Mouse (Mus musculus) MEL (cell line): ENCODE measurements around the gene Nrip2. TPM values are rescaled to one million over a fixed set of nuclear protein-coding genes. Genes with fewer than 3 reads are reported as not detected.

ENCODE experiments used
- DNase-seq: peaks from one replicate; pipeline ENCODE4 v3.0.0; 2011; ENCODE audit warnings: low read depth, low spot score
- H3K27ac ChIP-seq: 2 replicates; pipeline ENCODE4 v1.5.1; 2012; ENCODE audit warnings: low read depth, mild to moderate bottlenecking, control low read depth, low read length, moderate library complexity; ENCODE audit not compliant: control insufficient read depth
- H3K27me3 ChIP-seq, 2 experiments: fragments of 150-350 bp in 1 of 2; sonication (generic) in 1 of 2; 2 replicates each; pipeline ENCODE4 v1.6.1; 2012; ENCODE audit warnings: low read length in 2 of 2, mild to moderate bottlenecking in 2 of 2, improper control_type of control experiment in 1 of 2, moderate library complexity in 1 of 2; ENCODE audit not compliant: insufficient read depth in 2 of 2, control insufficient read depth in 1 of 2
- H3K36me3 ChIP-seq, 2 experiments: 2 replicates each; pipeline ENCODE4 v1.6.1; 2012 to 2014; ENCODE audit warnings: low read length in 2 of 2, improper control_type of control experiment in 1 of 2, inconsistent platforms in 1 of 2, mild to moderate bottlenecking in 1 of 2; ENCODE audit not compliant: insufficient read depth in 2 of 2, control insufficient read depth in 1 of 2
- H3K4me1 ChIP-seq, 2 experiments: fragments of 150-350 bp in 1 of 2; sonication (generic) in 1 of 2; 2 replicates each; pipeline ENCODE4 v1.6.1; 2012; ENCODE audit warnings: low read length in 2 of 2, improper control_type of control experiment in 1 of 2, mild to moderate bottlenecking in 1 of 2; ENCODE audit not compliant: insufficient read depth in 2 of 2, control insufficient read depth in 1 of 2
- H3K4me3 ChIP-seq, 2 experiments: fragments of 150-350 bp in 1 of 2; sonication (generic) in 1 of 2; 2 replicates each; pipeline ENCODE4 v1.5.1; 2012; ENCODE audit warnings: low read depth in 2 of 2, low read length in 2 of 2, mild to moderate bottlenecking in 2 of 2, moderate library complexity in 2 of 2, control low read depth in 1 of 2, improper control_type of control experiment in 1 of 2; ENCODE audit not compliant: control insufficient read depth in 1 of 2, insufficient read depth in 1 of 2
- H3K79me2 ChIP-seq: 2 replicates; pipeline ENCODE4 v1.6.1; 2012; ENCODE audit warnings: mild to moderate bottlenecking, low read length, moderate library complexity; ENCODE audit not compliant: control insufficient read depth, poor library complexity, insufficient read depth
- H3K9ac ChIP-seq: 2 replicates; pipeline ENCODE4 v1.6.1; 2012; ENCODE audit warnings: low read depth, mild to moderate bottlenecking, control low read depth, low read length, moderate library complexity; ENCODE audit not compliant: control insufficient read depth, poor library complexity, severe bottlenecking
- H3K9me3 ChIP-seq: fragments of 150-350 bp; sonication (generic); replicated peaks from 2 replicates; pipeline ENCODE4 v1.6.1; 2012; ENCODE audit warnings: mild to moderate bottlenecking, low read length, improper control_type of control experiment, moderate library complexity; ENCODE audit not compliant: insufficient read depth
- BHLHE40 ChIP-seq: IDR thresholded peaks from 2 replicates; pipeline ENCODE4 v1.6.1; 2012; ENCODE audit warnings: low read depth, mild to moderate bottlenecking, inconsistent platforms, low read length, improper control_type of control experiment, borderline replicate concordance
- CHD2 ChIP-seq: IDR thresholded peaks from 2 replicates; pipeline ENCODE4 v1.6.1; 2011; ENCODE audit warnings: low read length, improper control_type of control experiment
- CTCF ChIP-seq, 3 experiments: IDR thresholded peaks in 2 of 3; conservative IDR thresholded peaks in 1 of 3; 2 replicates each; pipeline ENCODE4 v1.5.1; 2011 to 2012; ENCODE audit warnings: low read length in 3 of 3, low read depth in 2 of 3, mild to moderate bottlenecking in 2 of 3, improper control_type of control experiment in 1 of 3, inconsistent platforms in 1 of 3, mixed read lengths in 1 of 3, moderate library complexity in 1 of 3; ENCODE audit not compliant: control insufficient read depth in 1 of 3, insufficient read depth in 1 of 3, poor library complexity in 1 of 3, severe bottlenecking in 1 of 3
- E2F4 ChIP-seq: IDR thresholded peaks from 2 replicates; pipeline ENCODE4 v1.6.1; 2011; ENCODE audit warnings: low read depth, low read length, improper control_type of control experiment, borderline replicate concordance
- EP300 ChIP-seq, 2 experiments: IDR thresholded peaks; 2 replicates each; pipeline ENCODE4 v1.6.1; 2011; ENCODE audit warnings: improper control_type of control experiment in 2 of 2, low read length in 2 of 2, low read depth in 1 of 2, mild to moderate bottlenecking in 1 of 2
- ETS1 ChIP-seq: IDR thresholded peaks from 2 replicates; pipeline ENCODE4 v1.6.1; 2012; ENCODE audit warnings: low read depth, mild to moderate bottlenecking, inconsistent platforms, low read length, improper control_type of control experiment, moderate library complexity
- JUND ChIP-seq: IDR thresholded peaks from 2 replicates; pipeline ENCODE4 v1.6.1; 2011; ENCODE audit warnings: low read depth, mild to moderate bottlenecking, improper control_type of control experiment, low read length
- MEF2A ChIP-seq: IDR thresholded peaks from 2 replicates; pipeline ENCODE4 v1.6.1; 2014; ENCODE audit warnings: low read depth, mild to moderate bottlenecking, inconsistent platforms, low read length, improper control_type of control experiment; ENCODE audit not compliant: poor library complexity, insufficient replicate concordance, severe bottlenecking; ENCODE audit errors: extremely low read depth
- NELFE ChIP-seq: IDR thresholded peaks from 2 replicates; pipeline ENCODE4 v1.6.1; 2011; ENCODE audit warnings: low read depth, low read length, improper control_type of control experiment
- POLR2A ChIP-seq, 2 experiments: IDR thresholded peaks; 2 replicates each; pipeline ENCODE4 v1.6.1; 2011 to 2012; ENCODE audit warnings: low read length in 2 of 2, mild to moderate bottlenecking in 2 of 2, control low read depth in 1 of 2, improper control_type of control experiment in 1 of 2, low read depth in 1 of 2, moderate library complexity in 1 of 2; ENCODE audit not compliant: control insufficient read depth in 1 of 2, insufficient read depth in 1 of 2, poor library complexity in 1 of 2
- POLR2AphosphoS2 ChIP-seq: IDR thresholded peaks from 2 replicates; pipeline ENCODE4 v1.6.1; 2011; ENCODE audit warnings: low read length, improper control_type of control experiment
- POLR2AphosphoS5 ChIP-seq: IDR thresholded peaks from 2 replicates; pipeline ENCODE4 v1.6.1; 2012; ENCODE audit warnings: low read depth, borderline replicate concordance, mild to moderate bottlenecking, inconsistent platforms, low read length, moderate library complexity, mixed read lengths
- RCOR1 ChIP-seq: IDR thresholded peaks from 2 replicates; pipeline ENCODE4 v1.6.1; 2012; ENCODE audit warnings: low read depth, mild to moderate bottlenecking, inconsistent platforms, low read length, improper control_type of control experiment
- SIN3A ChIP-seq: IDR thresholded peaks from 2 replicates; pipeline ENCODE4 v1.6.1; 2012; ENCODE audit warnings: low read length, improper control_type of control experiment, inconsistent platforms
- SMC3 ChIP-seq: IDR thresholded peaks from 2 replicates; pipeline ENCODE4 v1.6.1; 2011; ENCODE audit warnings: low read depth, low read length, improper control_type of control experiment
- TBP ChIP-seq: IDR thresholded peaks from 2 replicates; pipeline ENCODE4 v1.8.0; 2011; ENCODE audit warnings: low read depth, low read length, improper control_type of control experiment
- TCF12 ChIP-seq: IDR thresholded peaks from 2 replicates; pipeline ENCODE4 v1.6.1; 2014; ENCODE audit warnings: low read depth, mild to moderate bottlenecking, inconsistent platforms, low read length, improper control_type of control experiment, moderate library complexity
- USF1 ChIP-seq: IDR thresholded peaks from 2 replicates; pipeline ENCODE4 v1.6.1; 2014; ENCODE audit warnings: low read depth, mild to moderate bottlenecking, inconsistent platforms, low read length, improper control_type of control experiment, moderate library complexity
- ZC3H11A ChIP-seq: IDR thresholded peaks from 2 replicates; pipeline ENCODE4 v1.6.1; 2012; ENCODE audit warnings: low read depth, mild to moderate bottlenecking, inconsistent platforms, low read length, improper control_type of control experiment
- ZKSCAN1 ChIP-seq: IDR thresholded peaks from 2 replicates; pipeline ENCODE4 v1.6.1; 2012; ENCODE audit warnings: low read depth, mild to moderate bottlenecking, inconsistent platforms, low read length, improper control_type of control experiment, moderate library complexity
- ZMIZ1 ChIP-seq: IDR thresholded peaks from 2 replicates; pipeline ENCODE4 v1.6.1; 2012; ENCODE audit warnings: low read depth, mild to moderate bottlenecking, inconsistent platforms, low read length, improper control_type of control experiment, moderate library complexity
- ZNF384 ChIP-seq: IDR thresholded peaks from 2 replicates; pipeline ENCODE4 v1.6.1; 2012; ENCODE audit warnings: low read depth, mild to moderate bottlenecking, inconsistent platforms, low read length, improper control_type of control experiment
- polyA plus RNA-seq, 2 experiments: library from polyadenylated mRNA; stranded (reverse) in 1 of 2; unstranded in 1 of 2; fragments of >175 nt in 1 of 2; fragments of >200 nt in 1 of 2; gene quantifications; 2 replicates each; pipeline versions ENCODE4 v1.2.1 to v1.2.4; 2012; ENCODE audit warnings: low replicate concordance in 2 of 2, low read depth in 1 of 2; ENCODE audit not compliant: insufficient read length in 2 of 2, insufficient read depth in 1 of 2, missing spikeins in 1 of 2
- total RNA-seq: library from RNA; depleted of rRNA; stranded (reverse); fragments of 300-350 nt; gene quantifications from 2 replicates; pipeline ENCODE4 v1.2.3, GENCODE M21; 2012

Gene Nrip2
- total and polyA plus RNA-seq, 3 experiments, result 0.04 to 0.86 TPM; not detected in 1

GRCm38 (mm10) chr6:128438317-128438870 lies 39.3 kb downstream of the Nrip2 start, which contains the start of gene Fkbp4 (continued):
- no peak for TF ChIP-seq ZC3H11A
- no peak for TF ChIP-seq ZNF384
- no peak for TF ChIP-seq POLR2AphosphoS5

DNA sequence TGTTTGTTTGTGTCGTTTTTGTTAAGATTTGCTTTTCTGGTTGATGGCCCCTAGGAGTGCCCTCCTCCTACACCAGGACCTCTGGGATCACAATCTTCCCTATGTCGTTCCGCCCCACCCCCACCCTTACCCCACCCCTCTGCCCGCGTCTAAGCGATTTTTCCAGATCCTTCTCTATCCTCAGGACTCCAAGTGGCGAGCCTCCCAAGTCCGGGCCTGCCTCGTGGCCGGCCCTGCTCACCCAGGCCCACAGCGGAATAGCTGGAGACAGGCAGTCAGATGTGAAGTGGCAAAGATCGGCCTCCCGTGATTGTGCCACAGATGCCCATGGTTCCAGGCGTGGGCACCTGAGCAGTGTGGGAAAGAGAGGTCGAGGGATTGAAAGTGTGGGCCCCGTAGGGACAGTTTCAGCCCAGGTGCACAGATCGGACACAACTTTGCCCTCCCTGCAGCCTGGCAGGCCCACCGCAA lies 39.8 kb downstream of the Nrip2 start:
- peak overlapping the region; percentile 55 to 84 for H3K4me3 ChIP-seq
- H3K27ac ChIP-seq, result no peak overlapping the region
- H3K27me3 ChIP-seq, result no peaks in the 10 kb centered on the region
- TF ChIP-seq RCOR1 (no peak), NELFE (no peak), MEF2A (no peak), JUND (no peak), EP300 (IDR thresholded peaks at IDR 0.05; ENCODE audit: low read depth in 1 of 2, low read length in 2 of 2) (no peak), TCF12 (no peak), POLR2AphosphoS2 (no peak), ZMIZ1 (no peak), POLR2A (IDR thresholded peaks at IDR 0.05; ENCODE audit: control insufficient read depth in 1 of 2, insufficient read depth in 1 of 2, low read depth in 1 of 2, low read length in 2 of 2, poor library complexity in 1 of 2) (no peak), SIN3A (no peak), BHLHE40 (no peak), TBP (no peak), ETS1 (no peak), USF1 (no peak)
- H3K9me3 ChIP-seq, result no peaks in the 10 kb centered on the region
- peak overlapping the region; percentile 60 for H3K9ac ChIP-seq
- H3K79me2 ChIP-seq, result peaks cover 19% of the 10 kb centered on the region
- no peak for DNase-seq
- H3K36me3 ChIP-seq, result peaks cover 12 to 20% of the 10 kb centered on the region in 2 experiments
- peaks cover 12 to 19% of the 10 kb centered on the region in 2 experiments for H3K4me1 ChIP-seq

DNA sequence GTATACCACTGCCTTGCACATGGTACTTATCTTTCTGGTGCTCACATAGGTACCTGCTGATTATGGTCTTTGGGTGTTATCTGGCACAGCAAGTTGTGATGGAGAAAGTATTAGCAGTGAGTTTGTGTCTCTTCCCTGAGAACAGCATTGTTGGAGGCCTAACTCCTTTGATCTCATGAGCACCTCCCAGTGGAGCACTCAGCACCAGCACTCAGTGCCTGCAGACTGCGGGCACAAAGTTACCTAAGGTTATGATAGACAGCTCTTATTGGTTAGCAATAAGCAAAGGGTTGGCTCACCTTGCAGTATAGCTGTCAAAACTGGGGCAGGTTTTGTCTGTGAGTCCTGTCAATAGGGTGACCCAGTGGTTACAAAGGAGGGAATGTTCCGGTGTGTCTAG lies 41.1 kb downstream of the Nrip2 start:
- H3K4me1 ChIP-seq, result peaks cover 12 to 16% of the 10 kb centered on the region in 2 experiments
- H3K36me3 ChIP-seq, result peaks cover 2 to 16% of the 10 kb centered on the region in 2 experiments
- no peaks in the 10 kb centered on the region for H3K27me3 ChIP-seq
- no peaks in the 10 kb centered on the region for H3K9me3 ChIP-seq
- peak; percentile 60 for DNase-seq
- H3K9ac ChIP-seq, result no peak overlapping the region
- TF ChIP-seq ETS1, result 0 out of 2 replicates have a peak, but pooled peaks have one; percentile 6
- TF ChIP-seq CTCF (IDR thresholded peaks at IDR 0.05 in 2 of 3, conservative IDR thresholded peaks at IDR 0.05 in 1 of 3; ENCODE audit: control insufficient read depth in 1 of 3, insufficient read depth in 1 of 3, low read depth in 2 of 3, low read length in 3 of 3, poor library complexity in 1 of 3, severe bottlenecking in 1 of 3), result peak; percentile 32 to 44 (median 41); a peak in 5 of 6 replicates
- 0 out of 2 replicates have a peak, but pooled peaks have one; percentile 7 for TF ChIP-seq SMC3
- no peak for TF ChIP-seq E2F4
- no peak for TF ChIP-seq CHD2
- no peak for TF ChIP-seq ZKSCAN1
- TF ChIP-seq, all 39 proteins: peak for 3
- H3K27ac ChIP-seq, result no peak overlapping the region
- H3K79me2 ChIP-seq, result peaks cover 19% of the 10 kb centered on the region
- H3K4me3 ChIP-seq, result no peak overlapping the region
